Mouse (Mus musculus): ENCODE measurements around the gene Zfp462. TPM values are rescaled to one million over a fixed set of nuclear protein-coding genes. Genes with fewer than 3 reads are reported as not detected.
"Not testable (repeated sequence)": the region's sequence is repeated elsewhere in the genome, so short reads cannot be mapped to it uniquely, and the experiment has no call there.

The Zfp462 gene
- polyA plus RNA-seq (2014; fragmentation: Nextera tagmentation; extraction: Ambion mirVana) = 2.0 and 2.2 TPM in 2 replicates

DNA sequence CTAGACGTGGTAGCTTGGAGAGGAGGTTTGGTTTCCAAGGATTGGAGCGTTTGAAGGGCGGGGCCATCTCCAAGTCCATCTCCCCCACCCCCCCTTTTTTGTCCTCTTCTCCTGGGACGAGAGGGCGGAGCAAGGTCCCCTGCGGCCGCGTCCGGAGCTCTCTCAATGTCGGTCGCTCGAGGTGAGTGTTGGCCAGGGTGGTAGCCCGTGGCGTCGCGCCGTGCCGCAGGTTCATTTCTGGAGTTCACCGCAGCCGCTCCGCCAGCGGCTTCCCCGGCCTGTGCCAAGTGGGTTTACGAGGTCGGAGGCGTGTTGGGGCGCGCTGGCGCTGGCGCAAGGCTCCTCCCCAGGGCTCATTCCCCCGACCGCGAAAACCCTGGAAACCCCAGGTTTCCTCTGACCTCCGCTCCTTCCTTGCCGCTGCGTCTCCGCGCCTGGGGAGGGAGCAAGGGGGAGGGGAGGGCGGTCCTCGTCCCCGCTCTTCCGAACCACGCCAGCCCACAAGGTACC, at the start of gene Zfp462:
Zfp462 (plus strand) TSS at position 128 of the 510 bp plus-strand sequence.
- WGBS = under 1% methylated on average over 43 of the region's 43 CpGs
- DNase-seq (ENCODE audit: low spot score) = peak; percentile 59

DNA sequence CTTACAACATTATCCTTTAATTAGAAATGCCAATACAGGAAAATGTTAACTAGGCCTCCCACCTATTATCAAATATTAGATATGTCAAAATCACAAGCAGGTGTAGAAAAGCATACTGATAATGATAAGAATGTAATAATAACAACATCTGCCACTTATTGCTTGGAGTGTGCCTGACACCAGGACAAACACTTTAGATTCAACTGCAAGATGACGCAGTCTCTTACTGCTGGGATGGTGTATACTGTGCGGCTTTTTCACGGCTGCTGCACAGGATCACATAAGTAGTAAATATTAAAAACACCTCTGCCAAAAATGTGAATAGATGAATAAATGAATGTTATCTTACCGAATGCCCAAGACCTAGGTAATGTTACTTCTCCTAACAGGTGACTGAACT, 48.8 kb upstream of the Zfp462 start:
- H3K9ac ChIP-seq (ENCODE audit: low read depth, low read length) = no peak overlapping the region
- no peaks in the 10 kb centered on the region for H3K27me3 ChIP-seq (replicated peaks; ENCODE audit: control insufficient read depth, insufficient read depth, low read length)
- WGBS = 94% methylated on average over 4 of the region's 4 CpGs
- no peak overlapping the region for H3K4me2 ChIP-seq
- H3K4me3 ChIP-seq (ENCODE audit: low read depth, low read length) = no peak overlapping the region
- no peaks in the 10 kb centered on the region for H3K4me1 ChIP-seq (replicated peaks; ENCODE audit: control insufficient read depth, insufficient read depth, low read length)
- no peak overlapping the region for H3K27ac ChIP-seq (ENCODE audit: low read depth, low read length)
- H3K36me3 ChIP-seq (ENCODE audit: control insufficient read depth, insufficient read depth, low read length) = no peaks in the 10 kb centered on the region
- no peaks in the 10 kb centered on the region for H3K9me3 ChIP-seq (ENCODE audit: control insufficient read depth, low read length)
- no peak for ATAC-seq (replicated peaks; ENCODE audit: low FRiP score)
- no peak for DNase-seq (ENCODE audit: low spot score)

More for the DNA sequence above, at the start of gene Zfp462:
- no peak for ATAC-seq (replicated peaks; ENCODE audit: low FRiP score)
- Histone ChIP-seq H3K36me3 (ENCODE audit: control insufficient read depth, insufficient read depth, low read length) (no peaks in the 10 kb centered on the region), H3K4me1 (replicated peaks; ENCODE audit: control insufficient read depth, insufficient read depth, low read length) (no peaks in the 10 kb centered on the region), H3K9ac (ENCODE audit: low read depth, low read length) (peak within 1 kb of the TSS; percentile 48; the same call in 1 of the 2 replicates), H3K4me2 (peak within 1 kb of the TSS; percentile 59), H3K27me3 (replicated peaks; ENCODE audit: control insufficient read depth, insufficient read depth, low read length) (peaks cover 41% of the 10 kb centered on the region), H3K9me3 (ENCODE audit: control insufficient read depth, low read length) (no peaks in the 10 kb centered on the region), H3K27ac (ENCODE audit: low read depth, low read length) (peak within 1 kb of the TSS; percentile 55), H3K4me3 (ENCODE audit: low read depth, low read length) (peak within 1 kb of the TSS; percentile 52)

DNA sequence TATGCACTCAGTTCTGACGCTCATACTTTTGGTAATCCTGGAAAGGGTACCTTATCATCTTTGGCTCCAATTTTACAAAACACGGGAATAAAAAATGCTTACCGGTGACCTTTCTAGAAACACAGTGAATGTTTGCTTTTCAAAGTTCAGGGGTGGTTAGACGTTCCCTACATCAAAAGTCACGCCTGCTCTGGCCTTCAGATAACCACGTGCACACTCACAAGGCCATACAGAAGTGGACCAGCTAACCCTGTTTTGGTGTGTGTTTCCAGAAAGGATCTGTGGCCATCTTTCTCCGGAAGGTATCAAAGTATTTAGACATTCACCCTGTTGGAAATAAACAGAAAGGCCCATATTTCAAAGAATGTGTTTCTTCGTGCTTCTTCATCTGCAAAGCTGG, 40.2 kb upstream of the Zfp462 start:
- H3K4me1 ChIP-seq (replicated peaks; ENCODE audit: control insufficient read depth, insufficient read depth, low read length) = no peaks in the 10 kb centered on the region
- no peaks in the 10 kb centered on the region for H3K36me3 ChIP-seq (ENCODE audit: control insufficient read depth, insufficient read depth, low read length)
- no peak overlapping the region for H3K27ac ChIP-seq (ENCODE audit: low read depth, low read length)
- no peak for DNase-seq (ENCODE audit: low spot score)
- no peak overlapping the region for H3K4me2 ChIP-seq
- WGBS = 76% methylated on average over 8 of the region's 8 CpGs
- no peaks in the 10 kb centered on the region for H3K27me3 ChIP-seq (replicated peaks; ENCODE audit: control insufficient read depth, insufficient read depth, low read length)
- no peak overlapping the region for H3K9ac ChIP-seq (ENCODE audit: low read depth, low read length)
- ATAC-seq (replicated peaks; ENCODE audit: low FRiP score) = no peak
- no peak overlapping the region for H3K4me3 ChIP-seq (ENCODE audit: low read depth, low read length)
- H3K9me3 ChIP-seq (ENCODE audit: control insufficient read depth, low read length) = no peaks in the 10 kb centered on the region

- no peaks in the 10 kb centered on the region for H3K4me1 ChIP-seq (replicated peaks; ENCODE audit: control insufficient read depth, insufficient read depth, low read length)
- WGBS = 81% methylated on average over 7 of the region's 7 CpGs
- H3K27me3 ChIP-seq (replicated peaks; ENCODE audit: control insufficient read depth, insufficient read depth, low read length) = no peaks in the 10 kb centered on the region
- H3K27ac ChIP-seq (ENCODE audit: low read depth, low read length) = no peak overlapping the region
- H3K9me3 ChIP-seq (ENCODE audit: control insufficient read depth, low read length) = no peaks in the 10 kb centered on the region
- H3K36me3 ChIP-seq (ENCODE audit: control insufficient read depth, insufficient read depth, low read length) = no peaks in the 10 kb centered on the region
- H3K4me2 ChIP-seq = no peak overlapping the region
- no peak overlapping the region for H3K4me3 ChIP-seq (ENCODE audit: low read depth, low read length)
- no peak for ATAC-seq (replicated peaks; ENCODE audit: low FRiP score)
- DNase-seq (ENCODE audit: low spot score) = no peak
- no peak overlapping the region for H3K9ac ChIP-seq (ENCODE audit: low read depth, low read length)
These were observed 39.4 kb upstream of the Zfp462 start for GRCm38 (mm10) chr4:54905399-54905953.

GRCm38 (mm10) chr4:54910300-54910699, 34.5 kb upstream of the Zfp462 start:
- no peaks in the 10 kb centered on the region for H3K4me1 ChIP-seq (replicated peaks; ENCODE audit: control insufficient read depth, insufficient read depth, low read length)
- no peaks in the 10 kb centered on the region for H3K9me3 ChIP-seq (ENCODE audit: control insufficient read depth, low read length)
- no peak for ATAC-seq (replicated peaks; ENCODE audit: low FRiP score)
- no peak overlapping the region for H3K4me2 ChIP-seq
- no peak overlapping the region for H3K27ac ChIP-seq (ENCODE audit: low read depth, low read length)
- no peak for DNase-seq (ENCODE audit: low spot score)
- H3K4me3 ChIP-seq (ENCODE audit: low read depth, low read length) = no peak overlapping the region
- no peaks in the 10 kb centered on the region for H3K27me3 ChIP-seq (replicated peaks; ENCODE audit: control insufficient read depth, insufficient read depth, low read length)
- 79% methylated on average over 3 of the region's 3 CpGs for WGBS
- no peak overlapping the region for H3K9ac ChIP-seq (ENCODE audit: low read depth, low read length)
- H3K36me3 ChIP-seq (ENCODE audit: control insufficient read depth, insufficient read depth, low read length) = no peaks in the 10 kb centered on the region

DNA sequence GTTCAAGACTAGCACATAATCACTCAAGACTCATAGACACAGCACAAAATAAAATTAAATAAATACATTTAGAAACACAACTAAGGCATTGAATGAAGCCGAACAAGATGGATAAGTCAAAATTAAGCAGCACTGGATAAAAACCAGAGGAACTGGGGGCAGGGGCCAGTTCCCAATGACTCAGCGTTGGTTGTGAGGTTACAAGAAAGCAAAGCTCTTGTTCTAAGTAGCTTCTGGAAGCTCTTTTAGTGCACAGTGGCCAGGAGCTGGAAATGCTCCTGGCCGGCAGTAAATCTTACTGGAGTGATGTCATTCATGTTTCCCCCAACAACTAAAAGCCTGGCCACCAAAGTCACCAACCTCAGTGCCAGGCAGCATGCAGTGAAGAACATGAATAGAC, 26.6 kb upstream of the Zfp462 start:
- Histone ChIP-seq H3K4me2 (no peak overlapping the region), H3K9ac (ENCODE audit: low read depth, low read length) (no peak overlapping the region), H3K36me3 (ENCODE audit: control insufficient read depth, insufficient read depth, low read length) (no peaks in the 10 kb centered on the region), H3K9me3 (ENCODE audit: control insufficient read depth, low read length) (no peaks in the 10 kb centered on the region), H3K4me1 (replicated peaks; ENCODE audit: control insufficient read depth, insufficient read depth, low read length) (no peaks in the 10 kb centered on the region), H3K27ac (ENCODE audit: low read depth, low read length) (no peak overlapping the region), H3K27me3 (replicated peaks; ENCODE audit: control insufficient read depth, insufficient read depth, low read length) (no peaks in the 10 kb centered on the region), H3K4me3 (ENCODE audit: low read depth, low read length) (no peak overlapping the region)
- 65% methylated on average over 3 of the region's 3 CpGs for WGBS
- DNase-seq (ENCODE audit: low spot score) = no peak
- no peak for ATAC-seq (replicated peaks; ENCODE audit: low FRiP score)

DNA sequence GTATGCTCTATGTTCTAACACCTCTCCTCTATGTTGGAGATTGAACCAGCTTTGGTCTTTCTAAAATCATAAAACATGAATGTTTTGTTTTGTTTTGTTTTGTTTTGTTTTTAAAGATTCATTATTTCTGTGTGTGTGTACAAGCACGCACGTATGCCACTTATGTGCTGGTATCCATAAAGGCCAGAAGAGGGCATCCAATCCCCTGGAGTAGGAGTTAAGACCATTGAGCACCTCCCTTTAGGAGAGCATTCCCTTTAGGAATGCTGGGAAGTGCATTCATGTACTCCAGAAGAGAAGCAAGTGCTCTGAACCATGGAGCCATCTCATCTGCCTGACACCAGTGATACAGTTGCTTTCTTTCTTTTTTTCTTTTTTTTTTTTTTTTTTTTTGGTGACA, 21.5 kb upstream of the Zfp462 start:
- ATAC-seq (replicated peaks; ENCODE audit: low FRiP score) = no peak
- WGBS = 96% methylated on average over 2 of the region's 2 CpGs

GRCm38 (mm10) chr4:54924306-54924705, 20.5 kb upstream of the Zfp462 start:
- H3K4me3 ChIP-seq (ENCODE audit: low read depth, low read length) = no peak overlapping the region

More for the DNA sequence above, 21.5 kb upstream of the Zfp462 start:
- Histone ChIP-seq H3K27me3 (replicated peaks; ENCODE audit: control insufficient read depth, insufficient read depth, low read length) (no peaks in the 10 kb centered on the region), H3K4me3 (ENCODE audit: low read depth, low read length) (no peak overlapping the region), H3K9ac (ENCODE audit: low read depth, low read length) (no peak overlapping the region), H3K9me3 (ENCODE audit: control insufficient read depth, low read length) (no peaks in the 10 kb centered on the region), H3K27ac (ENCODE audit: low read depth, low read length) (no peak overlapping the region), H3K36me3 (ENCODE audit: control insufficient read depth, insufficient read depth, low read length) (no peaks in the 10 kb centered on the region), H3K4me2 (no peak overlapping the region), H3K4me1 (replicated peaks; ENCODE audit: control insufficient read depth, insufficient read depth, low read length) (no peaks in the 10 kb centered on the region)
- no peak for DNase-seq (ENCODE audit: low spot score)

GRCm38 (mm10) chr4:54926456-54926855, 18.4 kb upstream of the Zfp462 start:
- not testable (repeated sequence) for H3K4me1 ChIP-seq (replicated peaks; ENCODE audit: control insufficient read depth, insufficient read depth, low read length); H3K36me3 ChIP-seq (ENCODE audit: control insufficient read depth, insufficient read depth, low read length); H3K9me3 ChIP-seq (ENCODE audit: control insufficient read depth, low read length); H3K4me2 ChIP-seq; ATAC-seq (replicated peaks; ENCODE audit: low FRiP score); H3K27ac ChIP-seq (ENCODE audit: low read depth, low read length); H3K27me3 ChIP-seq (replicated peaks; ENCODE audit: control insufficient read depth, insufficient read depth, low read length); H3K9ac ChIP-seq (ENCODE audit: low read depth, low read length); H3K4me3 ChIP-seq (ENCODE audit: low read depth, low read length); DNase-seq (ENCODE audit: low spot score)
- WGBS = 85% methylated on average over 5 of the region's 5 CpGs

More at GRCm38 (mm10) chr4:54924306-54924705, 20.5 kb upstream of the Zfp462 start:
- ATAC-seq (replicated peaks; ENCODE audit: low FRiP score) (no peak), DNase-seq (ENCODE audit: low spot score) (no peak)
- H3K9me3 ChIP-seq (ENCODE audit: control insufficient read depth, low read length) = no peaks in the 10 kb centered on the region
- no peak overlapping the region for H3K9ac ChIP-seq (ENCODE audit: low read depth, low read length)
- H3K4me1 ChIP-seq (replicated peaks; ENCODE audit: control insufficient read depth, insufficient read depth, low read length) = no peaks in the 10 kb centered on the region
- 73% methylated on average over 2 of the region's 2 CpGs for whole genome bisulfite sequencing
- H3K27me3 ChIP-seq (replicated peaks; ENCODE audit: control insufficient read depth, insufficient read depth, low read length) = no peaks in the 10 kb centered on the region
- H3K36me3 ChIP-seq (ENCODE audit: control insufficient read depth, insufficient read depth, low read length) = no peaks in the 10 kb centered on the region
- no peak overlapping the region for H3K4me2 ChIP-seq
- H3K27ac ChIP-seq (ENCODE audit: low read depth, low read length) = no peak overlapping the region

All from liver, embryonic 11.5 days (tissue).